Mouse (Mus musculus) spleen, adult 2 months (tissue): ENCODE results near the gene Ip6k1. TPM values are rescaled to one million over a fixed set of nuclear protein-coding genes. Genes with fewer than 3 reads are reported as not detected.

Experiments used
- DNase-seq, 2 experiments: peaks; one replicate each; pipeline versions ENCODE4 v3.0.0 to v3.0.0-alpha.2; 2012 to 2021; ENCODE audit warnings: low spot score in 2 of 2, low read depth in 1 of 2
- H3K27ac ChIP-seq: fragments of 200-500 bp; 2 replicates; pipeline ENCODE4 v1.5.1; 2012; ENCODE audit warnings: low read length, inconsistent platforms; ENCODE audit not compliant: insufficient read depth
- H3K27me3 ChIP-seq: fragments of 200-500 bp; 2 replicates; pipeline ENCODE4 v1.6.1; 2012; ENCODE audit warnings: mild to moderate bottlenecking, moderate library complexity, low read length, inconsistent platforms; ENCODE audit not compliant: control insufficient read depth, insufficient read depth
- H3K36me3 ChIP-seq: fragments of 200-500 bp; 2 replicates; pipeline ENCODE4 v1.6.1; 2012; ENCODE audit warnings: mild to moderate bottlenecking, low read length, inconsistent platforms; ENCODE audit not compliant: control insufficient read depth, insufficient read depth
- H3K4me1 ChIP-seq: fragments of 200-500 bp; 2 replicates; pipeline ENCODE4 v1.6.1; 2011; ENCODE audit warnings: inconsistent platforms; ENCODE audit not compliant: control insufficient read depth, insufficient read depth, insufficient read length
- H3K4me3 ChIP-seq: fragments of 200-500 bp; 2 replicates; pipeline ENCODE4 v1.5.1; 2011; ENCODE audit warnings: mild to moderate bottlenecking, inconsistent platforms; ENCODE audit not compliant: insufficient read depth, insufficient read length; ENCODE audit errors: extremely low read depth
- CTCF ChIP-seq: fragments of 200-500 bp; IDR thresholded peaks from 2 replicates; pipeline ENCODE4 v1.5.1; 2011; ENCODE audit warnings: mild to moderate bottlenecking, inconsistent platforms; ENCODE audit not compliant: insufficient read depth, insufficient read length, insufficient replicate concordance; ENCODE audit errors: extremely low read depth
- POLR2A ChIP-seq: fragments of 200-500 bp; IDR thresholded peaks from 2 replicates; pipeline ENCODE4 v1.6.1; 2011; ENCODE audit warnings: low read depth, low read length, inconsistent platforms
- WGBS: fragments of 180-500 bp; shearing (Covaris S2); methylation state at CpG from one replicate; pipeline ENCODE4 v1.1.7; 2018; 5-methylcytosine and 5-hydroxymethylcytosine counted together
- polyA plus RNA-seq: library from polyadenylated mRNA; depleted of rRNA; stranded (reverse); fragments of >200 nt; gene quantifications from 2 replicates; pipeline ENCODE4 v1.2.3, GENCODE M21; 2012

The Ip6k1 gene
- polyA plus RNA-seq, 1 experiment: 118 TPM

DNA sequence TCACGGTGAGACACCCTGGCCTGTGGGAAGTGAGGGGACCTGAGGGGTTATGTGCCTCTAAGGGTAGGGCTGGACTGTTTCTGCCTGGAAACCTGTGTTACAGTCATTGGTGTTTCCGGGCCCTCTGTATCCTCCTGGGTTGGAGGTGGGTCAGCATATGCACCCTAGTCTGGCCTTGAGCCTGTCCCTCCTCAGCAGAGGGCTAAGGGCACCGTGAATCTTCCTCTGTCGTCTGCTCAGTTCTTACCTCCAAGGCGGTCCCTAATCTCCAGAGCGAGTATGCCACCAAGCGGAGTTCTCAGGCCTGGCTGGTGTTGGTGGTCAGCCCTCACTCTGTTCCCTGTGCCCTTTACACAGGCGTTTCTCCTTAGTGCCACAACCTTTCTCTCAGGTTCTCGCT, 39.4 kb upstream of the Ip6k1 start:
- WGBS: 93% methylated on average over 9 of the region's 9 CpGs
- no peak for TF ChIP-seq POLR2A
- TF ChIP-seq CTCF: no peak
- no peaks in the 10 kb centered on the region for H3K4me1 ChIP-seq
- H3K4me3 ChIP-seq: no peak overlapping the region
- no peak overlapping the region for H3K27ac ChIP-seq
- no peak for DNase-seq
- H3K27me3 ChIP-seq: no peaks in the 10 kb centered on the region
- H3K36me3 ChIP-seq: no peaks in the 10 kb centered on the region

DNA sequence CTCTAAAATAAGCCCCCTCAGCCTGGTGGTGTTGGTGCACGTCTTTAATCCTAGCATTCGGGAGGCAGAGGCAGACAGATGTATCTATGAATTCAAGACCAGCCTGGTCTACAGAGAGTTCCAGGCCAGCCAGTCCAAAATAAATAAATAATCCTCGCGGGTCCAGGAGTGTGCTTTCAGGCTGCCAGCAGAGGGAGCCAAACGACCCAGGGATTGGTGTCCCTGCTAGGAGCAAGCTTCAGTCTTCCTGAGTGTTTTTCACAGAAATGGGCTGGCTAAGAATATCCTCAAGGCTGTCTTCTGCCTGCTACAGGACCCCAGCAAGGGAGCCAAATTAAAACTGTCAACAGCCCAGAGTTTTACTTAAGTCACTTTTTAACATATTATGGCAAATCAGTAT, 38.6 kb upstream of the Ip6k1 start:
- Histone ChIP-seq H3K36me3 (no peaks in the 10 kb centered on the region), H3K27me3 (no peaks in the 10 kb centered on the region), H3K27ac (no peak overlapping the region), H3K4me3 (no peak overlapping the region), H3K4me1 (no peaks in the 10 kb centered on the region)
- DNase-seq: peak; percentile 55 to 75
- TF ChIP-seq POLR2A: no peak
- TF ChIP-seq CTCF: peak; percentile 98
- 18% methylated on average over 5 of the region's 5 CpGs for WGBS

DNA sequence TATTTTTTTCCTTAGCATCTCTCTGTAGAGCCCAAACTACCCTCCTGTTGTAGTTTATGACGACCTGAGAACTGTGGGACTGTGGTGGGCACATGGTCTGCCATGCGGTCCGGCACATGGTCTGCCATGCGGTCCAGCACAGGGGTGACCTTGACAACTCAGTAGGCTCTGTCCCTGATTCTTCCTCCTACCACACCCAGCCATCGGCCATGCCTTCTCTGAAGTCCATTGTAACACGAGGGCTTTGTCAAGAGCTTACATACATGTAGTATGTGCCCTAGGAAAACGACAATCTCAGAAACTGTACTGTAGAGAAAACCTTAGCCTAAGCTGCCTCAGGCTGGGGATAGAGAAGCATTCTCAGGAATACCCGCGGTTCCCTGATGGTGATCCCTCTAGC, 37.6 kb upstream of the Ip6k1 start:
- H3K4me1 ChIP-seq: no peaks in the 10 kb centered on the region
- DNase-seq: no peak
- 94% methylated on average over 9 of the region's 9 CpGs for WGBS
- TF ChIP-seq CTCF (no peak), POLR2A (no peak)
- no peak overlapping the region for H3K4me3 ChIP-seq
- H3K36me3 ChIP-seq: no peaks in the 10 kb centered on the region
- H3K27me3 ChIP-seq: no peaks in the 10 kb centered on the region
- no peak overlapping the region for H3K27ac ChIP-seq

DNA sequence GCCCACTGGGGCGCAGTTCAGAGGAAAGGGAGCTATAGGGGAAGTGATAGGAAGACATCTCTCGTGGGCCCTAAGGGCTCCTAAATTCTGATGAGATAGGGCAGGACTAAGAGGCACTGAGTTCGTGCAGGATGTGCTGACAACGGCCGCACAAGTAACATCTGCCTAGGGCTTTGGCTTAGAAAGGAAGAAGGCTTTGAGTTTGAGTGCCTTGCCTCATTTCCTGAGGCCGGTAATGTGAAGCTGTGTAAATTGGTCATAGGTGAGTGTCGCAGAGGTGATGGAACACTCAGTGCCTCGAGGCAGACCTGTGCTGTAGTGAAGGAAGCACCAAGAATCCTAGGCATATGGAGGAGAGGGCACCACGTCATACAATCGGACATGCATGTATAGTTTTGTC, 35.6 kb upstream of the Ip6k1 start:
- WGBS: 53% methylated on average over 10 of the region's 10 CpGs
- Histone ChIP-seq H3K27ac (no peak overlapping the region), H3K4me1 (no peaks in the 10 kb centered on the region), H3K4me3 (no peak overlapping the region), H3K27me3 (no peaks in the 10 kb centered on the region), H3K36me3 (no peaks in the 10 kb centered on the region)
- TF ChIP-seq CTCF (no peak), POLR2A (no peak)
- DNase-seq: no peak

DNA sequence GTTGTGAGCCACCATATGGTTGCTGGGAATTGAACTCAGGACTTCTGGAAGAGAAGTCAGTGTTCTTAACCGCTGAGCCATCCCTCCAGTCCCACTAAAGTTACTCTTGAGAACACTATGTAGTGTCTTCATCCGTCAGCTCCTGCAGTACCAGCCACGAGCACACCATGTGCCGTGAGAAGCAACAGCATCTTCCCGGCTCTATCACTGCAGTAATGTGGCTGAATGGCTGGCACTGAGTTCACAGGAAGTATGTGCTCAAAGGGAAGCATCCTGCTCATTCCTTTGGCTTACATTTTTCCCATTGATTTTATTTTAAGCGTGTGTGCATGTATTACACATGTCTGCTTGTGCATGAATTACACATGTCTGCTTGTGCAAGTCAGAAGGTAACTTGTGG, 34.9 kb upstream of the Ip6k1 start:
- H3K27me3 ChIP-seq: no peaks in the 10 kb centered on the region
- 90% methylated on average over 6 of the region's 6 CpGs for WGBS
- H3K36me3 ChIP-seq: no peaks in the 10 kb centered on the region
- no peak overlapping the region for H3K4me3 ChIP-seq
- DNase-seq: no peak
- no peaks in the 10 kb centered on the region for H3K4me1 ChIP-seq
- no peak overlapping the region for H3K27ac ChIP-seq
- TF ChIP-seq CTCF: no peak
- no peak for TF ChIP-seq POLR2A

DNA sequence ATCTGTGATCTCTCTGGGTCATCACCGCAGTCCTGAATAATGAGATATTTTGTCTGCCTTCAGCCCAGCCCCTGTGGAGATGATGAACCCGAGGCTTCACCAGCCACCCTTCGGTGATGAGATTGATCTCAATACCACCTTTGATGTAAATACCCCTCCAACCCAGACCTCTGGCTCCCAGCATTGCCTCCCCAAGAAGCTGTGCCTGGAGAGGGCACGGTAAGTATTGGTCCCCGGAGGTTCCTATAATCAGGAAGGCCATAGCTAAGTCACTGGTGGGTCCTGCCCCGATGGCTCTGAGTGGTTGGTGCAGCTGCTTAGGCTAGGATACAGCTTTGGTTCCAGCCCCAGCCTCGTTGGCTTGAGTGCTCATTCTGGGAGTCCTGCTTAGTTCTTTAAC, 33.8 kb upstream of the Ip6k1 start:
- TF ChIP-seq POLR2A (no peak), CTCF (no peak)
- H3K36me3 ChIP-seq: no peaks in the 10 kb centered on the region
- no peak overlapping the region for H3K27ac ChIP-seq
- no peak overlapping the region for H3K4me3 ChIP-seq
- WGBS: 95% methylated on average over 7 of the region's 7 CpGs
- no peak for DNase-seq
- no peaks in the 10 kb centered on the region for H3K27me3 ChIP-seq
- H3K4me1 ChIP-seq: no peaks in the 10 kb centered on the region

DNA sequence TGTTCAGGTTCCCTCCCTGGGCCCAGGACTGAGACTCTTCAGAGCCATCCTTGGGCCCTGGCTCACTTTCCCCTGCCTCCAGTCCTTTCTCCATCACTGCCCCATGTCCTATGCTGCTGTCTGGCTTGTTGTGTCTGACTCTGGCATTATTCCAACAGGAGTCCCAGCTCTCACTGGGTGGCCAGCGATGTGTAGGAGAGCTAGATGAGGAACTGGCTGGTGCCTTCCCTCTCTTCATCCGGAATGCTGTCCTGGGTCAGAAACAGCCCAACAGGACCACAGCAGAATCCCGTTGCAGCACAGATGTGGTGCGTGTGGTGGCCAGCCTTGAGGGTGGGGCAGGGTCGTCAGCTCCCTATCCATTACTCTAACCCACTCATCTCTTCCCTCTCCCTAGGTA, 32.0 kb upstream of the Ip6k1 start:
- Histone ChIP-seq H3K4me3 (no peak overlapping the region), H3K27ac (no peak overlapping the region), H3K36me3 (no peaks in the 10 kb centered on the region), H3K27me3 (no peaks in the 10 kb centered on the region), H3K4me1 (peaks cover 5% of the 10 kb centered on the region)
- no peak for TF ChIP-seq CTCF
- TF ChIP-seq POLR2A: no peak
- WGBS: 91% methylated on average over 5 of the region's 5 CpGs
- DNase-seq: no peak
